Mouse (Mus musculus): ENCODE results near the gene Tyrobp. TPM values are rescaled to one million over a fixed set of nuclear protein-coding genes. Genes with fewer than 3 reads are reported as not detected.

Gene Tyrobp
- total and polyA plus RNA-seq, 2 experiments from 2014 or later, result 37.3 to 56.1 TPM

- no peak overlapping the region for H3K27ac ChIP-seq
- H3K4me1 ChIP-seq (ENCODE audit: insufficient read depth, low read length), result peaks cover 17% of the 10 kb centered on the region
- no peak for TF ChIP-seq CTCF (IDR thresholded peaks at IDR 0.05; ENCODE audit: low read depth)
- peaks cover 42% of the 10 kb centered on the region for H3K27me3 ChIP-seq (ENCODE audit: insufficient read depth, low read length)
- peak overlapping the region; percentile 22; the same call in 1 of the 2 replicates for H3K9ac ChIP-seq (replicated peaks; ENCODE audit: low read length)
- under 1% methylated on average over 31 of the region's 31 CpGs for whole genome bisulfite sequencing
- peak overlapping the region; percentile 31 for H3K4me3 ChIP-seq (ENCODE audit: low read length)
- peak; percentile 34 for DNase-seq (ENCODE audit: low spot score)
- no peaks in the 10 kb centered on the region for H3K36me3 ChIP-seq (ENCODE audit: insufficient read depth, low read length)
- peak overlapping the region; percentile 61 for H3K4me2 ChIP-seq (ENCODE audit: low read depth, low read length)
- no peak; the same call in 1 of the 2 replicates for ATAC-seq
- no peaks in the 10 kb centered on the region for H3K9me3 ChIP-seq (ENCODE audit: low read length)
These were observed 43.5 kb downstream of the Tyrobp start for GRCm38 (mm10) chr7:30456911-30457628.

DNA sequence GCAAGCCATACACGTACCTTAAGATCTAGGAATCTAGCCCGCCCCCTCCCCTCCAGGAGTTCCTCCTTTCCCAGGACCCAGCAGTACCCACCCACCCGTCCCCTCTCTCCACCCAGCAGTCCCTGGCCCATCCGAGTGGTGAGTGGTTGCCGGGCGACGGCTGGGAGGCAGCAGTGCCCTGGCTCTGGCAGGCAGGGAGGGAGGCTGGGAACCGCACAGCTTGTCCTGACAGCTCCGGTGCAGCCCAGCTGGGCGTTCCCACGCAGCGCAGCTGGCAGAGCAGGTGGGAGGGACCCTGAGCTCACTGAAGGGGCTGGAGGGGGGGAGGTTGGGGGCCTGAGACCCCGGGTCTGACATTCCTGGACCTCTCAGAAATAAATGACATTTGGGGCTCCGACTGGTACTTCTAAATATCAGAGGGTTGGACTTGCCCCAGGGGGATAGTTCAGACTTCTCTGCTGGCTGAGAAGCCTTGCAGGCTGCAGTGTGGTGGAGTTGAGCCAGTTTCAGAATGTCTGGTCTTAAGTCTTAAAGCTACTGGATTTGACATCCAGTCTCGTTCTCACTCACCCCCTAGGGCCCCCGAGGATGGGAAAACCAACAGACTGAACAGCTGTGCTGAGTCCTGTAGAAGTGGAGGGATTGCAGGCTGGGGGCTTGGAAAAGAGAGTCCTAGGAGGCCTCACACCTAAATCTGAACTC, 44.2 kb downstream of the Tyrobp start, which contains the start of the genes Kirrel2 and Nphs1:
TSS of gene Kirrel2 (minus strand) at position 62 of the 702 bp plus-strand sequence.
TSS of gene Nphs1 (plus strand) at position 687 of the 702 bp plus-strand sequence.
- WGBS, result under 1% methylated on average over 16 of the region's 16 CpGs
- peak; percentile 77 for DNase-seq (ENCODE audit: low spot score)
- peak; percentile 86 for ATAC-seq
- Histone ChIP-seq H3K27ac (peak within 1 kb of the TSS; percentile 20; the same call in 1 of the 2 replicates), H3K9me3 (ENCODE audit: low read length) (no peaks in the 10 kb centered on the region), H3K4me3 (ENCODE audit: low read length) (peak within 1 kb of the TSS; percentile 31), H3K27me3 (ENCODE audit: insufficient read depth, low read length) (peaks cover 38% of the 10 kb centered on the region), H3K9ac (replicated peaks; ENCODE audit: low read length) (peak within 1 kb of the TSS; percentile 22; the same call in 1 of the 2 replicates), H3K4me2 (ENCODE audit: low read depth, low read length) (peak within 1 kb of the TSS; percentile 61), H3K4me1 (ENCODE audit: insufficient read depth, low read length) (peaks cover 17% of the 10 kb centered on the region), H3K36me3 (ENCODE audit: insufficient read depth, low read length) (no peaks in the 10 kb centered on the region)
- no peak for TF ChIP-seq CTCF (IDR thresholded peaks at IDR 0.05; ENCODE audit: low read depth)

DNA sequence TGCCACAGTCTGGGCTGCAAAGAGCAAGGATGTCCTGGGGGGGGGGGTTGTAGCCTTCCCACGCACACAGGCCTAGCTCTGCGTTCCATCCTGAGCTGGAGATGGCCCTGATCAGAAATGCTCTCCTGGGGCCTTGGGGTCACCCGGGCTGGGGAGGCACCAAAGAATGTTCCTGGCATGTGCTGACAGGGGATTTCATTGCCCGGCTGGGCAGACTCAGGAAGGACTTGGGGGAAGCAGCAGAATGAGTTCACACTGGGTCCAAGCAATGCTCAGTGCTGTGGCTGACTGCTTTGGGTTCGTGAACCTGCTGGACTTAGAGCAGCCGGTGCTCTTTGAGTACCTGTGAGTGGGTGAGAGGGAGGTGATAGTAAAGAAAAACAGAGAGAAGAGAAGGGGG, 45.9 kb downstream of the Tyrobp start:
- no peak overlapping the region for H3K4me2 ChIP-seq (ENCODE audit: low read depth, low read length)
- DNase-seq (ENCODE audit: low spot score), result no peak
- peaks cover 14% of the 10 kb centered on the region for H3K4me1 ChIP-seq (ENCODE audit: insufficient read depth, low read length)
- ATAC-seq, result no peak
- no peak overlapping the region for H3K9ac ChIP-seq (replicated peaks; ENCODE audit: low read length)
- no peak overlapping the region for H3K4me3 ChIP-seq (ENCODE audit: low read length)
- peaks cover 24% of the 10 kb centered on the region for H3K27me3 ChIP-seq (ENCODE audit: insufficient read depth, low read length)
- H3K36me3 ChIP-seq (ENCODE audit: insufficient read depth, low read length), result no peaks in the 10 kb centered on the region
- WGBS, result 25% methylated on average over 6 of the region's 6 CpGs
- TF ChIP-seq CTCF (IDR thresholded peaks at IDR 0.05; ENCODE audit: low read depth), result no peak
- H3K27ac ChIP-seq, result no peak overlapping the region
- no peaks in the 10 kb centered on the region for H3K9me3 ChIP-seq (ENCODE audit: low read length)

- 31% methylated on average over 7 of the region's 7 CpGs for WGBS
- Histone ChIP-seq H3K27me3 (ENCODE audit: insufficient read depth, low read length) (peaks cover 26% of the 10 kb centered on the region; the same call in 1 of the 2 replicates), H3K4me1 (ENCODE audit: insufficient read depth, low read length) (no peaks in the 10 kb centered on the region)
These were observed 50.0 kb downstream of the Tyrobp start for GRCm38 (mm10) chr7:30463568-30463967.

GRCm38 (mm10) chr7:30463996-30464395, 50.4 kb downstream of the Tyrobp start:
- no peaks in the 10 kb centered on the region for H3K9me3 ChIP-seq (ENCODE audit: low read length)
- no peak overlapping the region for H3K27ac ChIP-seq

More at GRCm38 (mm10) chr7:30463568-30463967, 50.0 kb downstream of the Tyrobp start:
- Histone ChIP-seq H3K4me2 (ENCODE audit: low read depth, low read length) (no peak overlapping the region), H3K36me3 (ENCODE audit: insufficient read depth, low read length) (no peaks in the 10 kb centered on the region), H3K4me3 (ENCODE audit: low read length) (no peak overlapping the region), H3K9me3 (ENCODE audit: low read length) (no peaks in the 10 kb centered on the region), H3K27ac (no peak overlapping the region), H3K9ac (replicated peaks; ENCODE audit: low read length) (no peak overlapping the region)
- no peak for DNase-seq (ENCODE audit: low spot score)
- no peak for TF ChIP-seq CTCF (IDR thresholded peaks at IDR 0.05; ENCODE audit: low read depth)
- no peak for ATAC-seq

DNA sequence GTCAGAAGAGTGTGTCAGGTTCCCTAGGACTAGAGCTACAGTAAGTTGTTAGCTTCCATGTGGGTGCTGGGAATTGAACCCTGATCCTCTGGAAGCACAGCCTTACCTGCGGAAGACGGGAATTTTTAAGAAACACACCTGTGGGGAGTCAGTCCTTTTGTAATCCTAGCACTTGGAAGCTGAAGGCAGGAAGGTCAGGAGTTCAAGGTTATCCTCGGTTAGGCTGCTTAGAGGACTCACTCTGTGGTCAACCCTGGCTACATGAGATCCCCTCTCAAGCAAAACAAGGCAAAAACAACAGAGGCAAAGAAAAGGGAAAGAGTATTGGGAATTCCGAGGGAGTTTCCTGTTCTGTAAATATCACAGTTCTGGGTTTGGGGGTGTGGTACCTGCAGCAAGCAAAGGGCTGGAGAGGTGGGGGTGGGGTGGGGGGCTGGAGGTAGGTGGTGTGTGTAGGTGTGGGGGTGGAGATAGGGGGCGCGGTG, 51.3 kb downstream of the Tyrobp start:
- H3K9ac ChIP-seq (replicated peaks; ENCODE audit: low read length), result no peak overlapping the region
- no peaks in the 10 kb centered on the region for H3K9me3 ChIP-seq (ENCODE audit: low read length)
- peaks cover 24% of the 10 kb centered on the region; the same call in 1 of the 2 replicates for H3K27me3 ChIP-seq (ENCODE audit: insufficient read depth, low read length)
- H3K36me3 ChIP-seq (ENCODE audit: insufficient read depth, low read length), result no peaks in the 10 kb centered on the region
- no peak overlapping the region for H3K4me2 ChIP-seq (ENCODE audit: low read depth, low read length)
- H3K4me3 ChIP-seq (ENCODE audit: low read length), result no peak overlapping the region
- no peak overlapping the region for H3K27ac ChIP-seq
- TF ChIP-seq CTCF (IDR thresholded peaks at IDR 0.05; ENCODE audit: low read depth), result no peak
- no peak for DNase-seq (ENCODE audit: low spot score)
- H3K4me1 ChIP-seq (ENCODE audit: insufficient read depth, low read length), result no peaks in the 10 kb centered on the region
- ATAC-seq, result no peak
- 21% methylated on average over 6 of the region's 6 CpGs for WGBS

More at GRCm38 (mm10) chr7:30463996-30464395, 50.4 kb downstream of the Tyrobp start:
- Histone ChIP-seq H3K27me3 (ENCODE audit: insufficient read depth, low read length) (peaks cover 24% of the 10 kb centered on the region; the same call in 1 of the 2 replicates), H3K9ac (replicated peaks; ENCODE audit: low read length) (no peak overlapping the region), H3K4me2 (ENCODE audit: low read depth, low read length) (no peak overlapping the region), H3K36me3 (ENCODE audit: insufficient read depth, low read length) (no peaks in the 10 kb centered on the region), H3K4me3 (ENCODE audit: low read length) (no peak overlapping the region), H3K4me1 (ENCODE audit: insufficient read depth, low read length) (no peaks in the 10 kb centered on the region)
- DNase-seq (ENCODE audit: low spot score) (no peak), ATAC-seq (no peak)
- 15% methylated on average over 4 of the region's 4 CpGs for WGBS
- no peak for TF ChIP-seq CTCF (IDR thresholded peaks at IDR 0.05; ENCODE audit: low read depth)

Other genes starting within 250 kb of the Tyrobp start
Only the 30 nearest of the 34 such genes appear.
- 289 and 322 TPM in 2 replicates for gene Capns1, start 214.9 kb upstream of the Tyrobp start, total RNA-seq (2014; rRNA removed)
- 83.8 and 84.6 TPM in 2 replicates for gene Capns1, start 214.9 kb upstream of the Tyrobp start, polyA plus RNA-seq (2015; fragmentation: Nextera tagmentation; extraction: Ambion mirVana)
- gene Polr2i, start 181.8 kb upstream of the Tyrobp start, total RNA-seq (2014; rRNA removed), result 65.9 and 98.4 TPM in 2 replicates
- gene Polr2i, start 181.8 kb upstream of the Tyrobp start, polyA plus RNA-seq (2015; fragmentation: Nextera tagmentation; extraction: Ambion mirVana), result 177 and 189 TPM in 2 replicates
- gene Tbcb, start 181.5 kb upstream of the Tyrobp start, total RNA-seq (2014; rRNA removed), result 123 and 129 TPM in 2 replicates
- gene Tbcb, start 181.5 kb upstream of the Tyrobp start, polyA plus RNA-seq (2015; fragmentation: Nextera tagmentation; extraction: Ambion mirVana), result 466 and 473 TPM in 2 replicates
- not detected in 2 replicates for gene Ovol3, start 178.0 kb upstream of the Tyrobp start, total RNA-seq (2014; rRNA removed)
- not detected in 2 replicates for gene Ovol3, start 178.0 kb upstream of the Tyrobp start, polyA plus RNA-seq (2015; fragmentation: Nextera tagmentation; extraction: Ambion mirVana)
- gene Thap8, start 133.7 kb upstream of the Tyrobp start, total RNA-seq (2014; rRNA removed), result 1.0 TPM in 1 of 2 replicates, not detected in the other
- gene Thap8, start 133.7 kb upstream of the Tyrobp start, polyA plus RNA-seq (2015; fragmentation: Nextera tagmentation; extraction: Ambion mirVana), result 0.52 and 0.76 TPM in 2 replicates
- gene Wdr62, start 133.3 kb upstream of the Tyrobp start, total RNA-seq (2014; rRNA removed), result 4.3 and 7.0 TPM in 2 replicates
- 3.7 and 4.0 TPM in 2 replicates for gene Wdr62, start 133.3 kb upstream of the Tyrobp start, polyA plus RNA-seq (2015; fragmentation: Nextera tagmentation; extraction: Ambion mirVana)
- gene Clip3, start 122.0 kb upstream of the Tyrobp start, total RNA-seq (2014; rRNA removed), result 144 and 172 TPM in 2 replicates
- 106 and 118 TPM in 2 replicates for gene Clip3, start 122.0 kb upstream of the Tyrobp start, polyA plus RNA-seq (2015; fragmentation: Nextera tagmentation; extraction: Ambion mirVana)
- gene Alkbh6, start 105.0 kb upstream of the Tyrobp start, total RNA-seq (2014; rRNA removed), result 75.4 and 116 TPM in 2 replicates
- 129 and 131 TPM in 2 replicates for gene Alkbh6, start 105.0 kb upstream of the Tyrobp start, polyA plus RNA-seq (2015; fragmentation: Nextera tagmentation; extraction: Ambion mirVana)
- gene Syne4, start 99.0 kb upstream of the Tyrobp start, total RNA-seq (2014; rRNA removed), result 13.2 and 16.5 TPM in 2 replicates
- gene Syne4, start 99.0 kb upstream of the Tyrobp start, polyA plus RNA-seq (2015; fragmentation: Nextera tagmentation; extraction: Ambion mirVana), result 11.4 and 12.6 TPM in 2 replicates
- 1.8 TPM in 1 of 2 replicates, not detected in the other for gene E130208F15Rik, start 92.0 kb upstream of the Tyrobp start, total RNA-seq (2014; rRNA removed)
- 0.79 TPM in 1 of 2 replicates, not detected in the other for gene E130208F15Rik, start 92.0 kb upstream of the Tyrobp start, polyA plus RNA-seq (2015; fragmentation: Nextera tagmentation; extraction: Ambion mirVana)
- gene Sdhaf1, start 89.9 kb upstream of the Tyrobp start, total RNA-seq (2014; rRNA removed), result 12.9 and 14.7 TPM in 2 replicates
- gene Sdhaf1, start 89.9 kb upstream of the Tyrobp start, polyA plus RNA-seq (2015; fragmentation: Nextera tagmentation; extraction: Ambion mirVana), result 17.8 and 19.3 TPM in 2 replicates
- gene Lrfn3, start 51.0 kb upstream of the Tyrobp start, total RNA-seq (2014; rRNA removed), result 45.9 and 47.4 TPM in 2 replicates
- gene Lrfn3, start 51.0 kb upstream of the Tyrobp start, polyA plus RNA-seq (2015; fragmentation: Nextera tagmentation; extraction: Ambion mirVana), result 17.5 and 18.1 TPM in 2 replicates
- not detected in 2 replicates for gene Hcst, start 6.1 kb downstream of the Tyrobp start, total RNA-seq (2014; rRNA removed)
- gene Hcst, start 6.1 kb downstream of the Tyrobp start, polyA plus RNA-seq (2015; fragmentation: Nextera tagmentation; extraction: Ambion mirVana), result 0.84 and 1.0 TPM in 2 replicates
- gene Nfkbid, start 8.0 kb downstream of the Tyrobp start, total RNA-seq (2014; rRNA removed), result 1.9 and 3.7 TPM in 2 replicates
- gene Nfkbid, start 8.0 kb downstream of the Tyrobp start, polyA plus RNA-seq (2015; fragmentation: Nextera tagmentation; extraction: Ambion mirVana), result 2.1 TPM in 2 replicates
- gene Aplp1, start 31.8 kb downstream of the Tyrobp start, total RNA-seq (2014; rRNA removed), result 840 and 852 TPM in 2 replicates
- 617 and 682 TPM in 2 replicates for gene Aplp1, start 31.8 kb downstream of the Tyrobp start, polyA plus RNA-seq (2015; fragmentation: Nextera tagmentation; extraction: Ambion mirVana)
- gene Kirrel2, start 43.9 kb downstream of the Tyrobp start, total RNA-seq (2014; rRNA removed), result 10.7 and 14.7 TPM in 2 replicates
- 4.4 and 5.8 TPM in 2 replicates for gene Kirrel2, start 43.9 kb downstream of the Tyrobp start, polyA plus RNA-seq (2015; fragmentation: Nextera tagmentation; extraction: Ambion mirVana)
- 2.3 and 2.4 TPM in 2 replicates for gene Nphs1, start 44.6 kb downstream of the Tyrobp start, total RNA-seq (2014; rRNA removed)
- gene Nphs1, start 44.6 kb downstream of the Tyrobp start, polyA plus RNA-seq (2015; fragmentation: Nextera tagmentation; extraction: Ambion mirVana), result 0.50 and 1.0 TPM in 2 replicates
- gene Prodh2, start 79.9 kb downstream of the Tyrobp start, total RNA-seq (2014; rRNA removed), result not detected in 2 replicates
- gene Prodh2, start 79.9 kb downstream of the Tyrobp start, polyA plus RNA-seq (2015; fragmentation: Nextera tagmentation; extraction: Ambion mirVana), result 0.24 TPM in 1 of 2 replicates, not detected in the other
- gene Arhgap33, start 121.3 kb downstream of the Tyrobp start, total RNA-seq (2014; rRNA removed), result 55.7 and 59.7 TPM in 2 replicates
- 64.8 and 73.1 TPM in 2 replicates for gene Arhgap33, start 121.3 kb downstream of the Tyrobp start, polyA plus RNA-seq (2015; fragmentation: Nextera tagmentation; extraction: Ambion mirVana)
- 5.6 and 6.4 TPM in 2 replicates for gene Hspb6, start 138.4 kb downstream of the Tyrobp start, total RNA-seq (2014; rRNA removed)
- gene Hspb6, start 138.4 kb downstream of the Tyrobp start, polyA plus RNA-seq (2015; fragmentation: Nextera tagmentation; extraction: Ambion mirVana), result 15.8 and 16.3 TPM in 2 replicates
- gene Proser3, start 138.5 kb downstream of the Tyrobp start, total RNA-seq (2014; rRNA removed), result 13.1 and 14.0 TPM in 2 replicates
- gene Proser3, start 138.5 kb downstream of the Tyrobp start, polyA plus RNA-seq (2015; fragmentation: Nextera tagmentation; extraction: Ambion mirVana), result 3.0 and 3.1 TPM in 2 replicates
- gene Lin37, start 146.1 kb downstream of the Tyrobp start, total RNA-seq (2014; rRNA removed), result 14.3 and 21.0 TPM in 2 replicates
- gene Lin37, start 146.1 kb downstream of the Tyrobp start, polyA plus RNA-seq (2015; fragmentation: Nextera tagmentation; extraction: Ambion mirVana), result 45.0 and 48.0 TPM in 2 replicates
- gene U2af1l4, start 149.5 kb downstream of the Tyrobp start, total RNA-seq (2014; rRNA removed), result 41.7 and 53.4 TPM in 2 replicates
- 103 and 104 TPM in 2 replicates for gene U2af1l4, start 149.5 kb downstream of the Tyrobp start, polyA plus RNA-seq (2015; fragmentation: Nextera tagmentation; extraction: Ambion mirVana)
- gene Gm49396, start 149.6 kb downstream of the Tyrobp start, total RNA-seq (2014; rRNA removed), result 2.9 and 3.7 TPM in 2 replicates
- 6.4 and 7.0 TPM in 2 replicates for gene Gm49396, start 149.6 kb downstream of the Tyrobp start, polyA plus RNA-seq (2015; fragmentation: Nextera tagmentation; extraction: Ambion mirVana)
- 72.0 and 90.4 TPM in 2 replicates for gene Psenen, start 149.9 kb downstream of the Tyrobp start, total RNA-seq (2014; rRNA removed)
- gene Psenen, start 149.9 kb downstream of the Tyrobp start, polyA plus RNA-seq (2015; fragmentation: Nextera tagmentation; extraction: Ambion mirVana), result 154 and 155 TPM in 2 replicates
- gene Igflr1, start 151.7 kb downstream of the Tyrobp start, total RNA-seq (2014; rRNA removed), result 5.6 TPM in 1 of 2 replicates, not detected in the other
- gene Igflr1, start 151.7 kb downstream of the Tyrobp start, polyA plus RNA-seq (2015; fragmentation: Nextera tagmentation; extraction: Ambion mirVana), result 2.6 and 3.4 TPM in 2 replicates
- gene Kmt2b, start 175.0 kb downstream of the Tyrobp start, total RNA-seq (2014; rRNA removed), result 27.1 and 36.7 TPM in 2 replicates
- 6.7 and 7.1 TPM in 2 replicates for gene Kmt2b, start 175.0 kb downstream of the Tyrobp start, polyA plus RNA-seq (2015; fragmentation: Nextera tagmentation; extraction: Ambion mirVana)
- gene Zbtb32, start 185.1 kb downstream of the Tyrobp start, total RNA-seq (2014; rRNA removed), result not detected in 2 replicates
- 0.18 and 0.23 TPM in 2 replicates for gene Zbtb32, start 185.1 kb downstream of the Tyrobp start, polyA plus RNA-seq (2015; fragmentation: Nextera tagmentation; extraction: Ambion mirVana)
- 0.14 and 0.99 TPM in 2 replicates for gene Upk1a, start 199.1 kb downstream of the Tyrobp start, total RNA-seq (2014; rRNA removed)
- gene Upk1a, start 199.1 kb downstream of the Tyrobp start, polyA plus RNA-seq (2015; fragmentation: Nextera tagmentation; extraction: Ambion mirVana), result 0.62 and 0.99 TPM in 2 replicates
- gene Cox6b1, start 212.4 kb downstream of the Tyrobp start, total RNA-seq (2014; rRNA removed), result 352 and 389 TPM in 2 replicates
- gene Cox6b1, start 212.4 kb downstream of the Tyrobp start, polyA plus RNA-seq (2015; fragmentation: Nextera tagmentation; extraction: Ambion mirVana), result 1,552 and 1,572 TPM in 2 replicates